ENCODE assay signal across 8 mouse cellular contexts in the genomic region with DNA sequence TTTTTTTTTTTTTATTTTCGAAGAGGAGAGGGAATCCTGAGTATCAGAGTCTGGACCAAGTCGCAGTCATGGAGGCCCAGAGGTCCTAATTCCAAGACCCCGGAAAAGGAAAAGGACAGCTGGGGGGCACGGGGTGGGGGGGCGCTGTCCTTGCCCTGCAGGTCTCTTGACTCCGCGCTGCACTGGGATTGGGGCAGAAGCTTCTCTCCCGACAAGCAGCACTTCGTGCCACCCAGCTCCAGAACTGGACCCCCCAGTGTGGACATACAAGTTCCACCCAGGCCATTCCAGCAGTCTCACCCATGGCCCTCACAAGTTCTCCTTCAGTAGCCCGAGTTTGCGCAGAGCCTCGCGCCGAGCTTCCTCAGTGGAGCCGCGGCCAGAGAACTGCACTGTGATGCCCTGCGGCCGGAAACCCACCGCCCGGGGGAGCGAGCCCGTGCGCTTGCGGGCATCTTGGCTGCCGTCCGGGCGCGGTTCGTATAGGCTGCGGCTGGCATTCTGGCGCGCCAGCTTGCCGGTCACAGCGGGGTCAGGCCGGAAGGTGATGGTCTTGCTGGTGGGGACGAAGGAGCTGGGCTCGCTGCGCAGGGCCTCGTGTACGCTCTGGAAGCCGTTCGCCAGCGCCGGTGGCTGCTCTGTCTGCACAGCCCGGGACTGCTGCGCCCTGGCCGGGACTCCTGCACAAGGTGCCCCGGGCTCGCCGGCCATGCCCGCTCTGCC. TPM values are rescaled to one million over a fixed set of nuclear protein-coding genes. Genes with fewer than 3 reads are reported as not detected.
DNase-seq lines count a peak whose midpoint lies in the region; ATAC-seq lines count a peak whose summit lies in the region.

No protein-coding gene starts in this region.

- H3K9me3 ChIP-seq in limb, embryonic 12.5 days, result no peaks in the 10 kb centered on the region; the same call in 1 of the 2 replicates

- H3K27ac ChIP-seq in limb, embryonic 12.5 days, result no peak overlapping the region

- 8% methylated on average over 51 of the region's 51 CpGs for WGBS in limb, embryonic 12.5 days

- H3K4me3 ChIP-seq in limb, embryonic 12.5 days (replicated peaks), result peak overlapping the region; percentile 47

- peaks cover 24% of the 10 kb centered on the region for H3K4me1 ChIP-seq in limb, embryonic 12.5 days (replicated peaks)

- peak; percentile 61; the same call in 1 of the 2 replicates for ATAC-seq in limb, embryonic 12.5 days (ENCODE audit: insufficient number of reproducible peaks, insufficient read depth, low FRiP score, low TSS enrichment, low read depth)

- H3K27me3 ChIP-seq in limb, embryonic 12.5 days, result peaks cover 33% of the 10 kb centered on the region

- peak; percentile 17 for DNase-seq in kidney, postnatal 14 days
- no peak for DNase-seq in kidney, adult 8-10 months
- peak; percentile 19 to 25 for DNase-seq in cerebellum, postnatal 36 days
- DNase-seq in gastrocnemius, postnatal 25 days, result peak; percentile 10
- DNase-seq in neural tube, embryonic 10.5 days (ENCODE audit: extremely low spot score, low spot score), result peak; percentile 70
- no peak for DNase-seq in urinary bladder, postnatal 36 days (ENCODE audit: low spot score in 2 of 2)
- no peak for DNase-seq in layer of hippocampus, adult 18-20 months (ENCODE audit: low spot score in 2 of 2)

- peak overlapping the region; percentile 91 for H3K4me2 ChIP-seq in limb, embryonic 12.5 days

- H3K9ac ChIP-seq in limb, embryonic 12.5 days (replicated peaks), result peak overlapping the region; percentile 61

- H3K36me3 ChIP-seq in limb, embryonic 12.5 days, result no peaks in the 10 kb centered on the region

RNA-seq across cellular contexts. Expression of a gene that starts 29.8 kb away (rescaled TPM):
- total RNA-seq in gastrocnemius, postnatal 25 days (2021), result under 1 TPM; 0.43 to 0.97 TPM
- polyA plus RNA-seq in limb, embryonic 12.5 days (2016; fragmentation: Nextera tagmentation; extraction: Ambion mirVana), result 6.4 and 6.8 TPM in 2 replicates
- 1 to 10 TPM; 1.9 to 2.5 TPM for total RNA-seq in layer of hippocampus, adult 18-20 months (2021)

Comparison
In these comparisons a context has a peak if more than half of its experiments do, and no peak if none do; other contexts are left out.
1. DNase-seq: peak in kidney, postnatal 14 days (single experiment), cerebellum, postnatal 36 days (2 of 2), gastrocnemius, postnatal 25 days (single experiment) and neural tube, embryonic 10.5 days (single experiment); none in kidney, adult 8-10 months (0 of 2), urinary bladder, postnatal 36 days (0 of 2) and layer of hippocampus, adult 18-20 months (0 of 2).